Mouse (Mus musculus) megakaryocyte, embryonic 14.5 days (primary cell): ENCODE results near the gene Olfr764-ps1.

ENCODE experiments used
- FLI1 ChIP-seq: IDR thresholded peaks from 2 replicates; pipeline ENCODE4 v1.6.1; 2012; ENCODE audit warnings: low read length, inconsistent platforms, mixed read lengths
- GATA1 ChIP-seq: IDR thresholded peaks from 3 replicates; pipeline ENCODE4 v1.6.1; 2012; ENCODE audit warnings: mixed read lengths, low read length, inconsistent platforms, borderline replicate concordance

GRCm38 (mm10) chr10:128996523-128997040 is 43.1 kb downstream of the Olfr764-ps1 start:
- no peak for TF ChIP-seq GATA1
- TF ChIP-seq FLI1 = no peak
